Mouse (Mus musculus): ENCODE measurements around the gene Avp.
"Not testable (repeated sequence)": the region's sequence is repeated elsewhere in the genome, so short reads cannot be mapped to it uniquely, and the experiment has no call there.

The Avp gene

DNA sequence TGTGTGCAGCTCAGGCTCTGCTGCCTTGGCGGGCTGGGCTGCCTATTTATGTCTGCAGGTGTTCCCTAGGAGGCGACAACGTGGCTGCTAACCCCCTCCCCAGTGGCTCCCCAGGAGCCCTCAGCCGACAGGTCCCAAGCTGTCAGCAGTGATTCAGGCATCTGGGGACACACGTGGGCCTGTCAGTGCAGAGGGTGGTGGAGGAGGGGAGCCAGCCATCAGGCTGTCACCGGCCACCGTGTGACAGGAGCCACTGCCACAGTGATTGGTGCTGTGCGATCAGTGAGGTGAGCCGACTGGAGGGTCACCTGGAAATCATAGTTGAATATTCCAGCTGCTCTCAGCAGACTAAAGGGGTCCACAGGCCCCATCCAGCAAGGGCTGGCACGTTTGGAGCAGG is at the start of gene Avp:
Gene Avp, minus strand, starts transcription at position 3 of the 400 bp plus-strand sequence.
- DNase-seq: no peak

DNA sequence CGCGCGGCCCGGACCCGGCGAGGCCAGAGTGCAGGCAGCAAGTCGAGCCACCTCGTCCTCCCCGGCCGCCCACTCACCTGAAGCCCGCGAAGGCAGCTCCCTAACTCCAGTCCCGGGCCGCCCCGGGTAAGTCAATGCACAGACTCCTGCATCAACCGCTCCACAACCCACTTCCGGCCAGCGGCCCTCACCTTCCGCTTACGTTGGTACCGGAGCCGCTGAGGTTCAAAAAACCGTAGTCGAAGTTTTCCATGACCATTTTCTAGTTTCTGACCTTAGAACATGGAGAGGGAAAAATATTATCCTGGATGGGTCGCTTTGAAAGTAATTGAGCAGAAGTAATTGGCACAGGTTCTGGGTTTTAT is 47.5 kb upstream of the Avp start, which contains the start of the genes Fastkd5 and Ubox5:
Gene Fastkd5, minus strand, starts transcription at position 189 of the 365 bp plus-strand sequence.
Gene Ubox5, minus strand, starts transcription at position 200 of the 365 bp plus-strand sequence.
- DNase-seq: peak; percentile 86

DNA sequence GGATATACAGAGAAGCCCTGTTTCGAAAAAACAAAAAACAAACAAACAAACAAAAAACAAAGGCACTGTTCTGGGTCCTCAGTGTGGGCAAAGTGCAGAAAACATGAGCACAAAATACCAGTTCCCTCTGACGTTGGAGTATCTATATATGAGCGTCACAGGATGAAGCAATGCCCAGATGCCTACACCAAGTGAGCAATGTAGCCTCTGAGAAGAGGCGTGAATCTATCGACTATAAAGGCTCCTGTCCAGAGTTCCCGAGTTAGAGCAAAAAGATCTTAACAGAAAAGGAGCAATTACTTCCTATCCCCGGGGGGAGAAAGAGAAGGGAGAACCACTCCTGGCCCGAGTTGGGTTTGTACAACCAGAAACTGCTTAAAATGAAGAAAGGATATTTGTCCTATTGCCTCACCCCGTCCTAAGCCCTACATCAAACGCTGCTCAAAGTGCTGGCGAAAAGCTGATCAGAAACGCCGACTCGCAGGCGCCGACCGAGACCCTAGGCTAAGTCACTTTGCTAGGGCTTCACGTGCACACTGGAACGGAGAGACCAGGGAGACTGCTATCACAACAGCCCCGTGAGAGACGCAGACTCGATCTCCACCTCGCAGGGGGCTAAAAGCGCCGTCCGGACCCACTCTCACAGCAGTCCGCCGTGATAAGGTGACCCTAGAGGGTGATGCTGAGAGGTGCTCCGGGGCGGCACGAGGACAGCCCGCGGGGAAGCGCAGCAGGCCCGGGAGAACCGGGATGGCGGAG is 46.9 kb upstream of the Avp start:
- DNase-seq: no peak

DNA sequence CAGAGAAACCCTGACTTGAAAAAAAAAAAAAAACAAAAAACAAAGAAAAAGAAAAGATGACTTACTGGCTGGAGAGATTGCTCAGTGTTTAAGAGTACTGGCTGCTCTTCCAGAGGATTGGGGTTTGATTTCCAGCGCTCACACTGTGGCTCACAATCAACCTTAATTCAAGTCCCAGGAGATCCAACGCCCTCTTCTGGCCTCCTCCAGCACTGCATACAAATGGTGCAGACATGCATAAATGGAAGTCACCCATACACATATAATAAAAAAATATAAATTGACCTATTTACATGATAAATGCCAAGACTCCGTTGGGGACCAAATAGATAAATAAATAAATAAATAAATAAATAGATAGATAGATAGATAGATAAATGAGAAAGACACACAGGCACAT is 46.1 kb upstream of the Avp start:
- DNase-seq: no peak

DNA sequence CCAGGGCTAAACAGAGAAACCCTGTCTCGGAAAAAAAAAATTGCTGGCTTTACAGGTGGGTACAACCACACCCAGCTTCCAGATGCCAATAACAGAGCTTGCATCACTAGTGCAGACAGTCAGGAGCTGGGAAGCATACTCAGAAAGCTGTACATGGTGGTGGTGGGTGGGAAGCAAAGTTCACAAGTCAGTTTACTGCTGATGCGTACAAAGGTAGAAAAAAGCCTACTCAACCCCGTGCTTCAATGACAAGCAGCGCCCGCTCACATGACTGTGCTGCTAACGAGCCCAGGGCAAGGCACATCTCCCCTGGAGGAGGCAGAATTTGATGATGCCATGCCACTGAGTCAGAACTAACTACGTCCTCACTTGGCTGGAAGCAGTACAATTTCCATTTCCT is 36.6 kb upstream of the Avp start:
- no peak for DNase-seq

DNA sequence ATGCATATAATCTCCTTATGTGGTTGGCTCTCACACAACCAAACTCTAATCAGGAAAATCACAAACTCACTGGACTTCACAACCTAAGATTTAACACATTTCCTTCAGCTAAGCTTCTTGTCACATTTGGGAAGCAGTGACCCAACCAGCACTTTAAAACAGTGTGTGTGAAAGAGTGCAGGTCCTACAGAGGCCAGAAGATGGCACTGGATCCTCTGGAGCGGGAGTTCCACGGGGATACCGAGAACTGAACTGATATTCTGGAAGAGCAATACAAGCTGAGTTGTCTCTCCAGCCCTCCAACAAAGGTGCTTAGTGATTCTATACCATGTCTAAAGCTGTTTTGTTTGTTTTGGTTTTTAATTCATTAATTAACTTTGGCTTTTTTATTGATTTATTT is 30.7 kb upstream of the Avp start:
- DNase-seq: no peak

DNA sequence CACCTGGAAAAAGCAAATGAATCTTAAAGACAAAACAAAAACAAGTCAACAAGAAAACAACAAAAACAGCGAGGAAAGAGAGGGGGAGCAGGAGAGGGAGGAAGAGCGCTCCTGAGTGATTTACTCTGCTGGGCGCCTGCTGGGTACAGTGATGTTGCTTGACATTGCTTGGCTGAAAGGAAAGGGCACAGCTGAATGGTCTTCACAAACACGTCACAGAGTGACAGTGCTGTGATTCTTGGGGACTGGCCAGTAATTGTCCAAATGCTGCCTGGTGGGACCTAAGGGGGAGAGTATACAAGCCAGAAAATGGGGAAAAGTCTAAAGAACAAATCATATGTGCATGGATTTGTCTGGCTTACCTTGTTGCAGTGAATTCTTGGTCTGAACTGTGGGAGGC is 19.8 kb upstream of the Avp start:
- DNase-seq: no peak

DNA sequence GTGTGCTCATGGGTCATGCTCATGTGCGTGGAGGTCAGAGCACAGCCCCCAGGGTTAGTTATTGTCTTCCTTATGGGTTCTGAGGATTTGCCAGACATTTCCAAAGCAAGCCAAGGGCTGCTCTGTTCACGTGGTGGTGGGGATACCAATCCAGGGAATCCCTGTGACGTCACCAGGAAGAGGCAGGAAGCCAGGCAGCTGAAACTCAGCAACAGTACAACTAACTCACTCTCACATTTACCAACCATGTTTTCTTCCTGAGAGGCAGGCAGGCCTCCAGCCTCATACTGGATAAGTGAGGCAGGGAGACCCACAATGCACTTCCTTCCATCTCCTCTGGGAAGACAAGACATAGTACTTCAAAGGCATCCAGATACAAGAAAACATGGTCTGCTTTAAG is 16.0 kb upstream of the Avp start:
- no peak for DNase-seq

DNA sequence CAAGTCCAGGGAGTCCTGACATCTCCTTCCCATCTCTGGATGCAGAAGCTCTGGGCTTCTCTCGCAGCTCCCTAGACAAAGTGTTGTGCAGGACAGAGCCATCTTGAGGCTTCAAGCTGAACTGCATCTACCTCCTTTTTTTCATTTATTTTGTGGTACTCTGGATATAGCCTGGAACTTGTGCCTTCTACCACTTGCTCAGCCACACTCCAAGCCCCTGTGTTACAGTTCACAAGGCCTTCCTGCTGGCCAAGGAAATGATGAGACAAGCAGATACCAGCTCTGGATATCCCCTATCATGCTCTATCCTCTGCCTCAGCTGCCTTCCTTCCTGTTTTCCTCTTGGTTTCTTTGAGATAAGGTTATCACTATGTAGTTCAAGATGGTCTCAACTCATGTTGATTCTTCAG is 15.3 kb upstream of the Avp start:
- peak; percentile 48 for DNase-seq

DNA sequence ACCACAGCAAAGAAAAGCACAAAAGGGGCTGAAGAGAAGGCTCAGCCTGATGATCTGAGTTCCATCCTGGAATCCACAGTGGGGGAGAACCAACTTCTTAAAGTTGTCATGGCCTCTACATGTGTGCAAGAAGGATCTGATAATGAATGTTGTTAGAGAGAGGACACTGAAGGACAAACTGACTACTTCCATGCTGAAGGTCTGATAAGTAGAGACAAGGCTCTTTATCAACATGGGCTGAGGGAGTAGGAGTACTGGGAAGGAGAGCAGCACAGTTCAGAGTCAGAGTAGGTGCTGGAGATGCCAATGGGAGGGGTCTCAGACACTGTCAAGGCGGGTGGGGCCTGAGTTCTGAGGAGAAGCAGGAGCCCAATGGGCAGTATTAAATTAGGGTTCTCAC is 13.2 kb upstream of the Avp start:
- DNase-seq: no peak

DNA sequence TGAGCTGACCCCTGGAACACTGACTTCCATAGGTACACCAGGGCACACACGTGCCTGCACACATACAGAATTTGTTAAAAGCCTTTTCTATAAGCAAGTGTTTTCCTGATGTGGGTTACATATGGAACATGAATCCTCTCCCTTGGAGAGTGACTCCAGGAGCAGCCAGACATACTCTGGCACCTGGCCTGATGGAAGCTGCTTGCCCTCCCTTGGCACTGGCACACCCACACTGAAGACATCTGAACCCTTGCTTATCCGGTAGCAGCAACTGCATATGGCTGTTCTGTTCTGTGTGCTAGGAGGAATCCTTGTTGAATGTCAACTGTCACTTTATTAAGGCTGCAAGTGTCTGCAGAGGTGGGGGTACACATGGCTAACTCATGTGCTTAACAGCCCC is 8.7 kb upstream of the Avp start:
- no peak for DNase-seq

DNA sequence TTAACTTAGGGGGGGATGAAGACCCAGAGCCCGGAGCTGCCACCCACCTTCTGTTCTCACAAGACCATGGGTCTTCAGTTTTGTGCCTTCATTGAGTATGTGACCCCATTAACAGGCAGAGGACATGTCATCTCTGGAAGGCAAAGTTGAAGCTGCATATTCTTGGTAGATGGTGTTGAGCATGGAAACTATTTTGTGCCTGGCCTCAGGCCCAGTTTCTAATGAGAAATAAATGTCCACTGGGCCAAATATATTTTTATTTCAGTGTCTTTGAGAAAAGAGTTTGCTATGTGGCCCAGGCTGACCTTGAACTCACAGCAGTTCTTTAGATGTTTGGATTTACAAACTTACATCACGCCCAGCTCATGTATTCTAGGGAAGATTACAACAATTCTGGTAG is 7.4 kb upstream of the Avp start:
- no peak for DNase-seq

DNA sequence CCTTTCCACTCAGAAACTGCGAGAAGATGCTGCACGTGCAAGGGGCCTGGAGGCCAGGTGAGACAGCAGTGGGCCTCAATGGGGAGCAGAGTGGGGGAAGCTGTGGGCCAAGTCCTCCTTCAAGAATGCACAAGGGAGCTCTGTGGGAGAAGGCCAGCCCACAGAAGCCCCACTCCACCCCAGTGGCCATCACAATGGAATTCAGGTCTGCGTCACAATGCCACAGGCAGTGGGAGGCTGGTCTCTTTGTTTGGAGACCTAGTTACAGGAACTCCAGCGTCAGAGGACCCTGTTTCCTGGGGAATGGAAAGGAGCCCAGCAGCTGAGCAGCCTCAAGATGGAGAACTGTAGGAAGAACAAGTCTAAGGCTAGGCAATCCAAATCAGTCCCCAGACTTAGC is 6.8 kb upstream of the Avp start:
- DNase-seq: no peak

DNA sequence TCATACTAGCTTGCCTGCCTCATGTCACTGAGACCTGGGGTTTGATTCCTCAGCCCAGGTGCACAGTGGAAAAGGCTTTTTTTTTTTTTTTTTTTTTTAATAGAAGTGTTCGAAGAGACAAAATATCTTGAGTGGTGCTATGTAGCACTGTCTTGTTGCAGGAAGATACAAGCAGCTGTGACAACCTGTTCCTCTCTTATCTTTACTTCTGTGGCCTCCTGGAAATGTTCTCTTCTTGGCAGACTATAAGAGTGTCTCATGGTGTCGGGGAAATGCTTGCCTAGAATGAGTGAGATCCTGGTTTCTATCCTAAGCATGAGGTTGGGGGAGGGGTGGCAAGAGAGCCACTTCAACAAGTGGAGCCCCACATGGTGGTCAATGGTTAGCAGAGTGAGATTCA is 6.0 kb upstream of the Avp start:
- no peak for DNase-seq

DNA sequence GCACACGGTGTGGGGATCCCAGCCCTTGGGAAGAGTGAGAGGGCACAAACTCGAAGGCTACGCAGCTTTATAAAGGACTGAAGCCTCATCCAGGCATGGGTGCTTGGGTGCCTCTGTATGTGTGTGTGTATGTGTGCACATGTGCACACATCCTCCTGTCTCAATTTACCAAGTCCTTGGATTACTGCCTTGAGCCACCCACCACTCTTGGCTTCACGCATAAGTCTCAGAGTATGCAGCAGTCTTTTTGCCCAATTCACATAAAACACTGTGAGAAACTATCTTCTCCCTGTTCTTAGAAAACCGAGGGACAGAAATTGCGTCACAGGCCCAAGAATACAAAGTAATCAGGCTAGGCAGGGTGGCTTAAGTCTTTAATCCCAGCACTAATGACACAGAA is 3.7 kb upstream of the Avp start:
- DNase-seq: peak; percentile 42

DNA sequence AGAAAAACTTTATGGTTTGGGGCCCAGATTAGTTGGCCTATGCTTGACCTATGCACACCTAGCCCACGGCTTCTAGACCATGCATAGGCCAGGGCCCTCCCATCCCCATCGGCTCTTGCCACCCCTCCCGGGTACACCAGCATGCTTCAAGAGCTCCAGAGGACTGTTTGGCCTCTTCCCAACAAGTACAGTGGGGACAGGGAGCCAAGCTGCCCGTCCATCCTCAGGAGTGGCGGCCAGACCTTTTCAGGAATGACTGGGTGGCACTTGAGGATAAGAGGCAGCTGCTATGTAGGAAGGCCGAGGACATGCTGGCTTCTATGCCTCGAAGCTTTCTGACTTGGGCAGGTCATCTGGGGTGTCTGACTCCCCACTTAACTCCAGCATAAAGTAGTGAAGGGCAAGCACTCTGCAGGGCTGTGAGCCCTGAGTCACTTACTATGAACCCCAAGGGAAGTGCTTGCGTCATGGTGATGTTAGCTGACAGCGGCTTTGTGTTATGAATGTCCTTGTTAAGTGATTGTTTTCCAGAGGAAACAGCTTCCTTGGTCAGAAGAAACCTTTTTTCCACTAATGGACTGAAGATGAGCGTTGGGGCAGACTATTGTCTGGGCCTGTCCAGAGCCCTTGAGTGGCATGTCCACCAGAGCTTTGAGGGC is 1.7 kb upstream of the Avp start:
- DNase-seq: no peak

DNA sequence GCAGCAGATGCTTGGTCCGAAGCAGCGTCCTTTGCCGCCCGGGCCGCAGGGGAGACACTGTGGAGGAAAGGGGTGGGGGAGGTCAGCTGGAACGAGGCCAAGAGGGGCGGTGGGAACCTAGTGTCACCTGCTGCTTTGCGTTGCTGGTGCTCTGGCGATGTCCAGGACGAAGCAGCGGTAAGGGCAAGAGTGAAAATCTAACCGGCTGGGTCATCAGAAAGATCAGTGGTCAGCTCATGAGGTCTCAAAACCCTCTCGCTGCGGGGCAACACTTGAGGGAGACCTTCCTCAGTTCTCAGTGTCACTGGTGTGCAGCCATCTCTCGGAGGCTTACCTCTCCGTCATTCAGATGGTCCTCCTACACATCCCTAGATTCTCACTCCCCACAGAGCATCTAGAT is 1.2 kb downstream of the Avp start:
- no peak for DNase-seq

DNA sequence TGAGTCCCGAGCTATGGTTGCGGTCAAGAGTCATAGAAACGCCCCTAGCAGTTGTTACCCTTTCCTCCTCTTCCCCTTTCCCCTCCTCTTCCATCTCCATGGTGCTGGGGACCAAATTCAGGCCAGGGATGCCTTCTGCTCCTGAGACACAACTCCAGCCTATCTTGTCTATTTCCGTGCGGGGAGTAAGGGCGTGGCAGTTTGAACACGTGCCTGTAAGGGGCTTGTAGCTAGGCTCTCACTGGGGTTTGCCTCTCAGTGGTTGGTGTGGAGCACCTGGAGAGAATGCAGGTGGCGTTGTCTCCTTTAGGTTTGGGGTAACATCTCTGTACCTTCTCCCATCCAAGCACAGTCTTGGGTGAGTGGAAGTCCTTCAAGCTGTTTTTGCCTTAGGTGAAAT is 2.6 kb downstream of the Avp start:
- DNase-seq: no peak

DNA sequence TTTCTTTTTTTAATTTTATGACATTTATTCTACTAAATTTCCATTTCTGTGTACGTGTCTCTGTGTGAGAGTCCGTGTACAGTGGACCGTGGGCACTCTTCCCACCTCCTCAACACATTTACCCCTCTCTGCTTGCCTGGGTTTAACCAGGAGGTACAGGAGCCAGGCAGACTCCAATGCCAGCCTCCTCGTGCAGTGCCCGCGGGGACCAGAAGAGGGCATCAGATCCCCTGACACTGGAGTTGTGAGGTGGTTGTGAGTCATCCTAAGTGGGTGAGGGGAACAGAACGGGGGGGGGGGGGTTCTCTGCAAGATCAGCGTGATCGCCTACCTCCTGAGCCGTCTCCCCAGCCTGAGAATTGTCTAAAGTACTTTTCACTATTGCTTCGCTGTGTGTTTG is 4.2 kb downstream of the Avp start:
- peak; percentile 48 for DNase-seq

DNA sequence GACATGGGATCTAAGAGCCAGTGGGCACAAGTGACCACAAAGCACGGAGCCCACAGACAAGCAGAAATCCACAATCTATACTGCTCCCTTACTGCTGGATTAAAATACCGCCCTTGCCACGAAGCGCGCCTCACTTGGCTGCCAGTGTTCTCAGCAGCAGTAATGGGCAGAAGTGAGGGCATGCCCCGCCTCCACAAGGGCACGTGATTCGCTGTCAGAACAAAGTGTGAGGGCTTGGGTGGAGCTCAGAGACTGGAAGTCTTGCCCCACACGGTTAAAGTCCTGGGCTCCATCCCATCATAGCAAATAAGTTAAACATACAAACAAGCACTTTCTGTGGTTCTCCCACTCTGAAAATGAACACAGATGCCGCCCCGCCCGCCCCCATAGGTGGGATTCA is 4.7 kb downstream of the Avp start:
- DNase-seq: no peak

DNA sequence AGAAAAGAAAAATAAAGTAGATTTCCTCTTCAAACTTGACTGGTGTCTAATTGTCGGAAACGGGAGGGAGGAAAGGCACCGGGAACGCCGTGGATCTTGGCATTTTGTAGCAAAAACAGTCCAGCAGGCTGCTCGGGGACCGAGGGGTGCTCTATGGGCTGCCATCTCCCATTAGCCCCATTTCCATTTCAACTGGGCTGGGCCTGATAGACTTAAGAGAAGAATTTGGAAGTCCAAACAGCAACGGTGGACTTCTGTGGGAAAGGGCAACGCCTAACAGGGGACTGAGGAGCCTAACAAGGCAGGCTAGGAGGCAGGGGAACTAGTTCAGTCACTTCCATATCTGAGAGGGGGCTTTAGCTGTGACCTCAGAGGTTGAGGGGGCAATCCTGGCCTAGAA is 5.3 kb downstream of the Avp start:
- no peak for DNase-seq

DNA sequence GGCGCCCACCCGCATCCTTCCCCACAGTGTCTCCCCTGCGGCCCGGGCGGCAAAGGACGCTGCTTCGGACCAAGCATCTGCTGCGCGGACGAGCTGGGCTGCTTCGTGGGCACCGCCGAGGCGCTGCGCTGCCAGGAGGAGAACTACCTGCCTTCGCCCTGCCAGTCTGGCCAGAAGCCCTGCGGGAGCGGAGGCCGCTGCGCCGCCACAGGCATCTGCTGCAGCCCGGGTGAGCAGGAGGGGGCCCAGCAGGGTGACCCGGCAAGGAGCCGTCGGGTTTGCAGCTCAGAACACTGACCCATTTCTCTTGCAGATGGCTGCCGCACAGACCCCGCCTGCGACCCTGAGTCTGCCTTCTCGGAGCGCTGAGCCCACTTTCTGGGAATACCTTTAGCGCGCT is 5.8 kb downstream of the Avp start:
- not testable (repeated sequence) for DNase-seq

DNA sequence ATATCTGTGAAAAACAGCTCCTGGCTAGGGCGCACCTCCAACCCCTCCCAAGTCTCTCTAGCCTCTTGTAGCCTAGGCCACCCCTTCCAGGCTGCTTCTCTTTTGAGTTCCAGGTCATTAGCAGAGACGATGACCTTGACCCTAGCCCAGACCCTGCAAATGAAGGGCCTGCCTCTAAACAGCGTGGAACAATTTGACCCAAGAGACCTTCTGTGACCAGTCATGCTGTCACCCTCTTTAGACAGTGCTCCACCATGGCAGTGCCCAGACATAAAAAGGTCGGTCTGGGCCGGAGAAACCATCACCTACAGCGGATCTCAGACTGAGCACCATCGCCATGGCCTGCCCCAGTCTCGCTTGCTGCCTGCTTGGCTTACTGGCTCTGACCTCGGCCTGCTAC is 6.5 kb downstream of the Avp start, which contains the start of gene Oxt:
Gene Oxt, plus strand, starts transcription at position 301 of the 400 bp plus-strand sequence.
- DNase-seq: no peak

DNA sequence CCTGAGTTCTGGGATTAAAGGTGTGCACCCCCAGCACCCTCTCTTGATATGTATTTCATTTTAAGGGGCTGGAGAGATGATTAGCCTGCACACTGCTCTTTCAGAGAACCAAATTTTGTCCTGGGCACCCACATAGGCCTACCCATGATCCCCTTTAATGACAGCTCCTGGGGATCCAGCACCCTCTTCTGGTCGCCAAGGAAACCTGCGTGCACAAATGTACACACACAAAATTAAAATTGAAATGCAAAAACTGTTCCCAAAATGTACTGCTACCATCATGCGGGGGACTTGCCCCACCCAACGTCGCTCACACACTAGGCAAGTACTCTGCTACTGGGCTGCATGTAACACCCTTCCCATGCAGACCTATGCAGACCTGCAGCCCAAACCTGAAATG is 7.4 kb downstream of the Avp start:
- DNase-seq: no peak

DNA sequence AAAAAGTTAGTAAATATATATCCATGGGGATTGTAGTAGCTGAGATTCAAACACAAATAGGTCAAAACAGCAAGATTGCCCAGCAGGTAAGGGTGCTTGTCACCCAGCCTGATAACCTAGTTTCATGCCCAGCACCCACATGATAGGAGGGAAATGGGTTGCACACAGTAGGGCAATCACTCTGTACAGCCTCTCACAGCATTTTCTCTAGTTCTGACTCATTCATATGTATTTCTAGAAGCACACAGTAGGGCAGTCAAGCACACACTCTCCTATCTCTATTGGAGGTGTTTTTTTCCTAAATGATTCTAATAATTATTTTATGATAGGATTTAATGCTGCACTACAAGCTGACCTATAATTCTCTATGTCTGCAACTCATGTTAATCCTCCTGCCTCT is 12.4 kb downstream of the Avp start:
- DNase-seq: no peak
